Mouse (Mus musculus): ENCODE measurements around the gene Cdkl4. TPM values are rescaled to one million over a fixed set of nuclear protein-coding genes. Genes with fewer than 3 reads are reported as not detected.

The Cdkl4 gene
- 1.5 and 2.1 TPM in 2 replicates for polyA plus RNA-seq (2014; fragmentation: Nextera tagmentation; extraction: Ambion mirVana)

DNA sequence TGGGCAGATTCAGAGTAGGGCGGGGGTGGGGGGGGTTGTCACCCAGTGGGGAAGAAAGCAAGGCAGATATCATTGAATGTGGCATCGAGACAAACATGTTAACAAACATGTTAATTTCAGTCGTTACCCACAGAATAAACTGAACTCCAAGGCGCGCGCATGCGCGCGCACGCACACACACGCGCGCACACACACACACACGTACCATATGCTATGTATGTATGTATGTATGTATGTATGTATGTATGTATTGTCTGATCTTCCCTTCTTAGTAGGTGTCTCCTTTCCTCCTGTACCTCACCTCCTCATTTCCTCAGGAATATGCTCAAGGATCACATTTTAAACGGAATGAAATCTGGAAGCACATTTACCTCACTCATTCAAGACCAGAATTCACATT lies at the start of gene Cdkl4:
Gene Cdkl4 (minus strand): TSS at position 175 of the 400 bp plus-strand sequence.
- peak within 1 kb of the TSS; percentile 96 for H3K4me2 ChIP-seq (ENCODE audit: low read depth, low read length, severe bottlenecking)
- 67% methylated on average over 15 of the region's 15 CpGs for WGBS
- peaks cover 4% of the 10 kb centered on the region; the same call in 1 of the 2 replicates for H3K4me1 ChIP-seq (replicated peaks; ENCODE audit: control insufficient read depth, insufficient read depth, low read length)
- H3K27me3 ChIP-seq (ENCODE audit: control insufficient read depth, insufficient read depth, low read length), result no peaks in the 10 kb centered on the region
- H3K4me3 ChIP-seq (ENCODE audit: low read depth, low read length), result peak within 1 kb of the TSS; percentile 43
- H3K9me3 ChIP-seq (ENCODE audit: control insufficient read depth, low read length), result no peaks in the 10 kb centered on the region; the same call in 1 of the 2 replicates
- H3K36me3 ChIP-seq (ENCODE audit: control insufficient read depth, insufficient read depth, low read length), result no peaks in the 10 kb centered on the region
- no peak for DNase-seq (ENCODE audit: low spot score)
- H3K9ac ChIP-seq (ENCODE audit: low read length), result peak within 1 kb of the TSS; percentile 63
- peak; percentile 44 for ATAC-seq (replicated peaks; ENCODE audit: low FRiP score)
- H3K27ac ChIP-seq (ENCODE audit: low read depth, low read length), result no peak within 1 kb of the TSS

DNA sequence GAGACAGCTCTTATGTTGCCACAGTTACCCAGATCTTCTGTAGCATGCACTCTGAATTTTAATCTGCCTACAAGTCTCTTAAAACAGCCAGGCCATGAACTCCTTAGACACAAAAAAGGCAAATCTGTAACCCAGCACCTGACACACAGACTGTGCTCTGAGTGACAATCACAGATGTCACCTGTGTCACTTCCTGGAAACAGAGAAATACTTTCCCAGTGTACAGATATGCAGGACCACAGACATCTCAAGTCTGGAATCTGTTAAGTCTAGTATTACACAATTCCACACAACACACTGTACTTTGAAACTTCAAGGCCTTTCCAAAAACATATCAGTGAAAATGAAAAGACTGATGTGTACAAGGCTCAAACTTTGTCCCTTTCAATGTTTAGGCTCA lies 47.4 kb upstream of the Cdkl4 start:
- no peak for ATAC-seq (replicated peaks; ENCODE audit: low FRiP score)
- Histone ChIP-seq H3K36me3 (ENCODE audit: control insufficient read depth, insufficient read depth, low read length) (no peaks in the 10 kb centered on the region), H3K27me3 (ENCODE audit: control insufficient read depth, insufficient read depth, low read length) (no peaks in the 10 kb centered on the region), H3K4me1 (replicated peaks; ENCODE audit: control insufficient read depth, insufficient read depth, low read length) (no peaks in the 10 kb centered on the region), H3K9ac (ENCODE audit: low read length) (no peak overlapping the region), H3K9me3 (ENCODE audit: control insufficient read depth, low read length) (no peaks in the 10 kb centered on the region), H3K4me3 (ENCODE audit: low read depth, low read length) (no peak overlapping the region), H3K27ac (ENCODE audit: low read depth, low read length) (no peak overlapping the region), H3K4me2 (ENCODE audit: low read depth, low read length, severe bottlenecking) (no peak overlapping the region)
- no peak for DNase-seq (ENCODE audit: low spot score)

DNA sequence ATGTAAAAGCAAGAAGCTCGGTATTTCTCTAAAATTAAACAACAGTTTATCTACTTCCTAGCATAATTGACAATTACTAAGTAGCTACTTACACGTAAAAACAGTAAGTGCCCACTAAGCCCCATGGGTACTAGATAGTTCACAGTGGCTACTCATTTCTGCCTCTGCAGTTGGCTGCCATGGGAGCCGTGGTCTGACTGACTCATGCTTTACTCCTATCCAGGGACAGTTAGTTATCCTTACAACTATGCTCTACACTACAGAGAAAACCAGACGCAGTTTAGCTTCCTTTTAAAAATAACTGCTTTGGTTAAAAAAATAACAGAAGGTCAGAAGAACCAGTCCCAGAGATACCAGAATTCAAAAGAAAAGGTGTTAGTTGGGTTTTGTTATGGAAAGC lies 44.1 kb upstream of the Cdkl4 start:
- H3K4me2 ChIP-seq (ENCODE audit: low read depth, low read length, severe bottlenecking), result no peak overlapping the region
- 90% methylated on average over 4 of the region's 4 CpGs for WGBS
- no peaks in the 10 kb centered on the region for H3K27me3 ChIP-seq (ENCODE audit: control insufficient read depth, insufficient read depth, low read length)
- no peaks in the 10 kb centered on the region for H3K9me3 ChIP-seq (ENCODE audit: control insufficient read depth, low read length)
- no peak overlapping the region for H3K9ac ChIP-seq (ENCODE audit: low read length)
- DNase-seq (ENCODE audit: low spot score) (no peak), ATAC-seq (replicated peaks; ENCODE audit: low FRiP score) (no peak)
- no peaks in the 10 kb centered on the region for H3K4me1 ChIP-seq (replicated peaks; ENCODE audit: control insufficient read depth, insufficient read depth, low read length)
- no peak overlapping the region for H3K4me3 ChIP-seq (ENCODE audit: low read depth, low read length)
- no peak overlapping the region for H3K27ac ChIP-seq (ENCODE audit: low read depth, low read length)
- no peaks in the 10 kb centered on the region; the same call in 1 of the 2 replicates for H3K36me3 ChIP-seq (ENCODE audit: control insufficient read depth, insufficient read depth, low read length)

DNA sequence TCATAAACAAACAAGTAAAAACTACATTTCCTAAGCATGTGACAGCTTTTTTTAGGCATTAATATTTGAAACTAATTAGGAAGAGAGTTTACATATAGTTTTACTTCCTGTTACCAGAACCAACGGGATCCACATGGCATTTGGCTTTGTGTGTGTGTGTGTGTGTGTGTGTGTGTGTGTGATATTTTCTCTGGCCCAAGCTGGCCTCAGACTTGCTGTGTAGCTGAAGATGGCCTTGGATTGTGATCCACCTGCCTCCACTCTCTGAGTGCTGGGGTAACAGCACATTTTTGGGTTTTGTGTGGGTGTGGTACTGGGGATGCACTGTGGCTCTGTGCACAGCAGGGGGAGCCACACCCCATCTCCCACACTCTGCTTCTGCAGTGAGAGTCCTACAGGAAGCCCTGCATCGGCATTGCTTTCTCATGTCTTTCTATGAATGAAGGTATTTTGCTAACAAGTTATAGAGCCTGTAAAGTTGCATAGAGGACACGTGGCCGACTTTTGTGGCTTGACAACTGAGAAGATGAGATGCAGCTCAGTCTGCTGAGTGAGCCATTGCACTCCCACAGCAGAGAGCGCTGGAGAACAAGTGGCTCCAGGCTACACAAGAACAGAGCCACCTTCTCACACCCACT lies 43.3 kb upstream of the Cdkl4 start:
- WGBS, result 73% methylated on average over 5 of the region's 5 CpGs
- no peaks in the 10 kb centered on the region for H3K9me3 ChIP-seq (ENCODE audit: control insufficient read depth, low read length)

DNA sequence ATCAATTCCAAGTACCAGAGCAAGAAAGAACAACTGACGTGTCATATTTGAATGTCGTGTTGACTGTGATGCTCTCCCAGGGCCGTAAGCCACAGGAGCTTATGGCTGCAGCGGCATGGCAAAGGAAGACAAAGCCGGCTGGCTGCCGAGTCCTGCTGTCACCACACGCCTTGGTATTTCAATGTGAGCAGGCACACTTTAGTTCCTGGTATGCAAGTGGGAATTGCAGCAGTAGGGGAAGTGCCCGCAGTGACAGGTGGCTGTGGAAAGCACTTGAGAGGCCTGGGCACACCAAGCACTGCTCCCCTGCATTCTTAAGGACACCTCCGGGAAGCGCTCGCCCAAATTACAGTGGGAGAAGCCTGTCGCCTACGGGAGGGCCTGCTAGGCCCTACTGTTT lies 41.9 kb upstream of the Cdkl4 start:
- Histone ChIP-seq H3K9ac (ENCODE audit: low read length) (no peak overlapping the region), H3K27me3 (ENCODE audit: control insufficient read depth, insufficient read depth, low read length) (no peaks in the 10 kb centered on the region), H3K27ac (ENCODE audit: low read depth, low read length) (no peak overlapping the region), H3K4me3 (ENCODE audit: low read depth, low read length) (no peak overlapping the region), H3K9me3 (ENCODE audit: control insufficient read depth, low read length) (no peaks in the 10 kb centered on the region), H3K4me1 (replicated peaks; ENCODE audit: control insufficient read depth, insufficient read depth, low read length) (no peaks in the 10 kb centered on the region), H3K4me2 (ENCODE audit: low read depth, low read length, severe bottlenecking) (no peak overlapping the region), H3K36me3 (ENCODE audit: control insufficient read depth, insufficient read depth, low read length) (peaks cover 2% of the 10 kb centered on the region; the same call in 1 of the 2 replicates)
- DNase-seq (ENCODE audit: low spot score) (no peak), ATAC-seq (replicated peaks; ENCODE audit: low FRiP score) (no peak)
- 89% methylated on average over 13 of the region's 13 CpGs for WGBS

More for the DNA sequence above, 43.3 kb upstream of the Cdkl4 start:
- Histone ChIP-seq H3K4me2 (ENCODE audit: low read depth, low read length, severe bottlenecking) (no peak overlapping the region), H3K36me3 (ENCODE audit: control insufficient read depth, insufficient read depth, low read length) (no peaks in the 10 kb centered on the region; the same call in 1 of the 2 replicates), H3K9ac (ENCODE audit: low read length) (no peak overlapping the region), H3K4me3 (ENCODE audit: low read depth, low read length) (no peak overlapping the region), H3K27me3 (ENCODE audit: control insufficient read depth, insufficient read depth, low read length) (no peaks in the 10 kb centered on the region), H3K27ac (ENCODE audit: low read depth, low read length) (no peak overlapping the region), H3K4me1 (replicated peaks; ENCODE audit: control insufficient read depth, insufficient read depth, low read length) (no peaks in the 10 kb centered on the region)
- ATAC-seq (replicated peaks; ENCODE audit: low FRiP score) (0 out of 2 replicates have a peak, but pooled peaks have one; percentile 44), DNase-seq (ENCODE audit: low spot score) (peak; percentile 69)

DNA sequence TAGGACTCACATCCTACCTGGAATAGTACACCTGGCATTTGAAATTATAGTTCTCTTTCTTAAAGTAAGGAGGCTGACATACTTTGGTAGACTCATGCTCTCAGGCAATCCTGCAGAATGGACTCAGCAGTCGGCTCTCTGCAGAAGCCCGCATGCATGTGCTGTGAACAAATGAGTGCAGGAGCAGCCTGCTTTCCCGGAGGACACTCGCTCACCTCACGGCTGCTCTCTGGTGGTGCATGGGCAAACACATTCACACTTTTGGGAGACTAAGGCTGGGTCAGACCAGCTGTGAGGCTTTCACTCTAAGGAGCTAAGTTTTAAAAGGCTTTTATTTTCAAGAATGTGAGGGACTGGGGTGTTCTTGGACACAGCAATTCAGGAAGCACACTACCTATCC lies 41.3 kb upstream of the Cdkl4 start:
- Histone ChIP-seq H3K27me3 (ENCODE audit: control insufficient read depth, insufficient read depth, low read length) (no peaks in the 10 kb centered on the region), H3K36me3 (ENCODE audit: control insufficient read depth, insufficient read depth, low read length) (peaks cover 2% of the 10 kb centered on the region; the same call in 1 of the 2 replicates), H3K4me1 (replicated peaks; ENCODE audit: control insufficient read depth, insufficient read depth, low read length) (no peaks in the 10 kb centered on the region), H3K9ac (ENCODE audit: low read length) (no peak overlapping the region), H3K4me2 (ENCODE audit: low read depth, low read length, severe bottlenecking) (no peak overlapping the region), H3K27ac (ENCODE audit: low read depth, low read length) (no peak overlapping the region), H3K4me3 (ENCODE audit: low read depth, low read length) (no peak overlapping the region), H3K9me3 (ENCODE audit: control insufficient read depth, low read length) (no peaks in the 10 kb centered on the region)
- WGBS, result 84% methylated on average over 5 of the region's 5 CpGs
- DNase-seq (ENCODE audit: low spot score) (no peak), ATAC-seq (replicated peaks; ENCODE audit: low FRiP score) (no peak)

DNA sequence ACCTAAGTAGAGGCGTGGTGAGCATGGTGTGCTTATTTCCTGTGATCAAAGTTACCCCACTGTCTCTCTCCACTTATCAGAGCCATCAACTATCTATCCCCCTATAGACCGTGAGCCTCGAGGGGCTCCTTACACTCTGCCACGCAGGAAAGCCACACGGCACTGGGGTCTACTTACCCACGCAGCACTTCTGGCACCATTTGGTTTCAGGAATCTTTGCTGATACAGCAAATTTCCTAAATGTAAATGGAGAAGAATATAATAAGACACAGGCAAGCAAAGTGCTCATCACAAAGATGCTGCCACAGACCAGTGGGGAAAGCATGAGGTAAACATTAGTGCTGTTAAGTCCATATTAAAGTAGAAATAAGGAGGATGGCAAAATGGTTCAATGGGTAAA lies 26.2 kb upstream of the Cdkl4 start:
- 95% methylated on average over 6 of the region's 6 CpGs for WGBS
- H3K4me2 ChIP-seq (ENCODE audit: low read depth, low read length, severe bottlenecking), result no peak overlapping the region
- no peak overlapping the region for H3K27ac ChIP-seq (ENCODE audit: low read depth, low read length)
- ATAC-seq (replicated peaks; ENCODE audit: low FRiP score) (no peak), DNase-seq (ENCODE audit: low spot score) (no peak)
- peaks cover 21% of the 10 kb centered on the region for H3K36me3 ChIP-seq (ENCODE audit: control insufficient read depth, insufficient read depth, low read length)
- H3K4me1 ChIP-seq (replicated peaks; ENCODE audit: control insufficient read depth, insufficient read depth, low read length), result no peaks in the 10 kb centered on the region
- H3K4me3 ChIP-seq (ENCODE audit: low read depth, low read length), result no peak overlapping the region
- H3K27me3 ChIP-seq (ENCODE audit: control insufficient read depth, insufficient read depth, low read length), result no peaks in the 10 kb centered on the region
- H3K9ac ChIP-seq (ENCODE audit: low read length), result no peak overlapping the region
- H3K9me3 ChIP-seq (ENCODE audit: control insufficient read depth, low read length), result 0 out of 2 replicates have a peak, but pooled peaks cover 2% of the 10 kb centered on the region

DNA sequence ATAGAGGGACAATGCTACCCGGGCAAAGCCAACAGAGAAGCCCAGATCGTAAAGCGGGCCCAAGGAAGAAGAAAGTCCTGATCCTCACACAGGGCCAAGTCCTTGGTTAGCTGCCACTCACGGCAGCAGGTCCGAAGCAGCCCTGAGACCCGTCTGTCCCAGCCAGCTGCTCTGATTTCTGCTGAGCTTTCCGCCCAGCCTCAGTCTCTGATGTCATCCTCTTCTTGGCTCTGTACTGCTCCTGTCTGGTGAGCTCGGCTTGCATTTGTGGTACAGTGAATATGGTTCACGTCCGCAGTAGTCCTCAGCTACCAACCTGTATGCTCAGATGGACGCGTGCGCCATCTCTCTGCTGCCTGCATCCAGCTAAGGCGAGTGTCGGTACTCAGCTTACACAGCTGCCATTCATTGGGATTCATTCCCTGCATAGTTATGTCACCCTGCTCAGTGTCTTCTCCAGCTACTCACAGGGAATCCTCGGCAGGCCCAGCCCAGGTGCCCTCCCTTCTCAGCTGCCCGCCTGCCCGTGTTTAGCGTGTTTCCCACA lies 25.5 kb upstream of the Cdkl4 start:
- WGBS, result 94% methylated on average over 19 of the region's 19 CpGs
- Histone ChIP-seq H3K4me1 (replicated peaks; ENCODE audit: control insufficient read depth, insufficient read depth, low read length) (no peaks in the 10 kb centered on the region), H3K27ac (ENCODE audit: low read depth, low read length) (no peak overlapping the region), H3K27me3 (ENCODE audit: control insufficient read depth, insufficient read depth, low read length) (no peaks in the 10 kb centered on the region), H3K9me3 (ENCODE audit: control insufficient read depth, low read length) (no peaks in the 10 kb centered on the region), H3K36me3 (ENCODE audit: control insufficient read depth, insufficient read depth, low read length) (peaks cover 15% of the 10 kb centered on the region), H3K9ac (ENCODE audit: low read length) (no peak overlapping the region), H3K4me2 (ENCODE audit: low read depth, low read length, severe bottlenecking) (no peak overlapping the region), H3K4me3 (ENCODE audit: low read depth, low read length) (no peak overlapping the region)
- ATAC-seq (replicated peaks; ENCODE audit: low FRiP score), result no peak
- DNase-seq (ENCODE audit: low spot score), result no peak

DNA sequence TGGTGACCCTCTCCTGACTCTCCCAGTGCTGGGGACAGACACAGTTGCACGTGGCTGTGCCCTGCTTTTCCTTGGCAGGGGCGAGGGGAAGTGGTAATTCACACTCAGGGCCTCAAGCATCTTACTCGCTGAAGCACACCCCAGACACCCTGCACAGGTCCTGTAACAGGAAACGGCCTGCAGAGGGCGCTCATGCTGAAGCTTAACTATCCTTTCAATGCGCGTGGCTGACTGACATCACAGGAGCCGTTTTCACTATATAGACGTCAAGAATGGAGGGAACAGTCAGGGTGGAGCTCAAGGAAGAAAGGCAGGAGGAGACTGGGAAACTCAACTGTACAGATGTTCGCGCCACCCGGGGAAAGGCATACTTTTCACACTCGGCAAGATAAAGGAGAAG lies 23.8 kb upstream of the Cdkl4 start:
- ATAC-seq (replicated peaks; ENCODE audit: low FRiP score) (no peak), DNase-seq (ENCODE audit: low spot score) (peak; percentile 72)
- Histone ChIP-seq H3K9me3 (ENCODE audit: control insufficient read depth, low read length) (no peaks in the 10 kb centered on the region), H3K4me2 (ENCODE audit: low read depth, low read length, severe bottlenecking) (no peak overlapping the region), H3K4me3 (ENCODE audit: low read depth, low read length) (no peak overlapping the region), H3K36me3 (ENCODE audit: control insufficient read depth, insufficient read depth, low read length) (peaks cover 12% of the 10 kb centered on the region), H3K9ac (ENCODE audit: low read length) (no peak overlapping the region), H3K27ac (ENCODE audit: low read depth, low read length) (no peak overlapping the region), H3K4me1 (replicated peaks; ENCODE audit: control insufficient read depth, insufficient read depth, low read length) (no peaks in the 10 kb centered on the region), H3K27me3 (ENCODE audit: control insufficient read depth, insufficient read depth, low read length) (no peaks in the 10 kb centered on the region)
- 60% methylated on average over 13 of the region's 13 CpGs for WGBS
